Mouse (Mus musculus) kidney, adult 11 months (tissue): Measurements from ENCODE around the gene Ryk.
A peak's percentile ranks its signal among the peaks of the same experiment; 100 is the strongest.

Experiments
- DNase-seq: peaks from one replicate; pipeline ENCODE4 v3.0.0; 2022

The Ryk gene

GRCm38 (mm10) chr9:102859399-102859798 is 24.7 kb downstream of the Ryk start:
- no peak for DNase-seq

DNA sequence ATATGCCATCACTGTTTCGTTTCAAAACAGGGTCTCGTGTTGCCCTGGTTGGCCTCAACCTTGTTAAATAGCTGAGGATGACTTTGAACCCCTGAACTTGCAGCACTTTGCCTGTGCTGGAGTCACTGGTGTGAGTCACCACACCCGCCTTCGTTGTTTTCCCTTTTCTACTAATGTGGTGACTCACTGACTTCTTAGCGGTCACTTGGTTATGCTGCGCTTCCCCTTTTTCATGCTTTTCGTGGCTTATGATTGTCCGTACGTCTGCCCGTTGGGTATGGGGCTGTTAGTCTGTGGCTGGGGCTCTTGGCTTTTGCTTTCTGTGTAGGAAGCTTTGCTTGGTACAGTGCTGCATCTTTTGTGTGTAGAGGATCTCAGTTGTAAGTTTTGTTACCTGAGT is 25.2 kb downstream of the Ryk start:
- no peak for DNase-seq

GRCm38 (mm10) chr9:102860802-102861469 is 26.2 kb downstream of the Ryk start:
- no peak for DNase-seq

DNA sequence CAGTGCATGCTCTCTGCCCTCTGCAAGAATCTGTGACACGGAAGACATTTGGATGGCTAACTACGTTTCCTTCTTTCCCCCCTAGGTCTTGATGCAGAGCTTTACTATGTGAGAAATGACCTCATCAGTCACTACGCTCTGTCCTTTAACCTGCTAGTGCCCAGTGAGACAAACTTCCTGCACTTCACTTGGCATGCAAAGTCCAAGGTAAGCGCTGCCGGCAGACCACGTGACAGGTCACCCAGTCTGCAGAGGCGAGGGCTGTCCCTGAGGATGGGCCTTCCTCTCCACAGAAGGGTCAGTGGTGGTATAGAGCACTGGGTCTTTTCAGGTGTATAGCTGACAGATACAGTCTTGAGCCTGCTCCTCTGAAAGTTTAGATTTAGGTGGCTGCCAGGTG is 27.1 kb downstream of the Ryk start:
- peak; percentile 70 for DNase-seq

DNA sequence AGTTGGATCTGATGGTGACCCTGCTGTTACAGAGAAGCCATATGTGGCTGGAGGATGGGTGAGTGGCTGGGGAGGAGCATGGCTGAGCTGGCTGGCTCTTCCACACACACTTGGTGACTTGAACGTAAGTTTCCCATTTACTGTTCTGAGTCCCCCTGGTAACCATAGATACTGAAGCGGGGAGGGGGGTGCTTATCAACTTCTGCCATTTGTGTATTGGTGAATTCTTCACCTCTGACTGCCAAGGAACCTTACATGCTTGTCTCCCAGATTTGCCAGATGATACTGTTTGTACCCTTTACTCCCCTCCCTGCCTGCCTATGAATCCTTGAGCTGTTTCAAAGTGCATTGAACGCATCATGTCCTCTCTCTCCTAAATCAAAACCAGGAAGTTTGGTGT is 27.5 kb downstream of the Ryk start:
- no peak for DNase-seq

DNA sequence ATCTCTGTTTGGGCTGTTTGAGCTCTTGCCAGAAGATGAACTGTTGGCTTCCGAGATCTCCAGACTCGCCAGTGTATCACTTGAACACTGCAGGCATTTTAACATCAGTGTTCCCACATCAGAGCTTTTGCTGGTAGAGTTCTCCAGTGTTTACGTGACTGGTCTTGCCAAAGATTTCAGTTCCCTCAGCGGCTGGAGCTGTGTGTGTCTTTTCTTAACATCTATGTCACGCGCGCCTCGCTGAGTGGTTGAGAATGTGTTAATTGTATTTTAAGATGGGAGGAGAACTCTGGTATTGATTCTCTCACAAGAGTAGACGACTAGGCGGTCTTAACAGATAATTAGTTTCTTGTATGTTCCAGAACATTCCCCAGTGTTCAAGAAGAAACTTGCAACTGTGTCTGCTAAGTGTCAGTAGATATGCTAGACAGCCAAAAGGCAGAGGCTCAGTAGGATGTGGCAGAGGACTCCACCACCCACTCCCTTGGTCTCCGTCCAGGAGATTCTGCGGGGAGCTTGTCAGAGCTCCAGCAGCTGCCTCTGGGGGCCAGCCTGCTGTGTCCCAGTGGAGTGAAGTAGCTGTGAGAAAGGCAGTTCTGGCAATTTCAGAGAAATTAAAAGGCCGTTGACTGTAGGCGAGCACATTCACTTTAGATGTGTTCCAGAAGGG is 29.3 kb downstream of the Ryk start:
- no peak for DNase-seq

GRCm38 (mm10) chr9:102864931-102865330 is 30.2 kb downstream of the Ryk start:
- no peak for DNase-seq

- DNase-seq: no peak
Observed at GRCm38 (mm10) chr9:102865946-102866737, 31.4 kb downstream of the Ryk start.

GRCm38 (mm10) chr9:102866893-102867292 is 32.2 kb downstream of the Ryk start:
- DNase-seq: peak; percentile 50

DNA sequence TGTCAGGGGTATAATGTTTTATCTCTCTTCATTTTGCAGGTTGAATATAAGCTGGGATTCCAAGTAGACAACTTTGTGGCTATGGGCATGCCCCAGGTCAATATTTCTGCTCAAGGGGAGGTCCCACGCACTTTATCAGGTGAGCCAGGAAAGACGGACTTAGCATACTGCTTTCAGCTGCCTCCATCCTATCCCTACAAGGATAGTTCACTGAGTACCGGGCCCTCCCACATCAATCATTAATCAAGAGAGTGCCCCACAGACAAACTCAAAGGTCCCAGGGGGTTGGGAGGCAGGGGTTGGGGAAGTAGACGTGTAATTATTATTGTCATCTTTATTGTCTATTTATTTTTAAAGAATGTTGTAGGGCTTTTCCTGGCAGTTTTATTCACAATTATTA is 32.8 kb downstream of the Ryk start:
- peak; percentile 44 for DNase-seq

DNA sequence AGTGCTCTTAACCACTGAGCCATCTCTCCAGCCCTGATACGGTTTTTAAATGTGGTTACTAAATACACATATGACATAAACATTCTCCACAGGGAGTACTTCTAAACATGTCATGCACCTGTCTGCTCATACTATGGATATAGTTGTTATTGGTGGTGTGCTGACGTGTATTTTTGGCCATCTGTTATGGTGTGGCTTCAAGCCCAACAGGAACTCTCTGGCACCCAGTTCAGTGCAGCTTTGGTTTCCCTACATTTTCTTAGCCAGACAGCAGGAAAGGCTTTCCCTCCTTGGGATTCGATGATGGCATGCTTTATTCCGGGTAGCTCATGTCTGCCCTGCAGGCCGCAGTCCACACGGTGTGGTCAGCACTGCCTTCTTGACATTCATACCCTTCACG is 33.7 kb downstream of the Ryk start:
- DNase-seq: no peak

DNA sequence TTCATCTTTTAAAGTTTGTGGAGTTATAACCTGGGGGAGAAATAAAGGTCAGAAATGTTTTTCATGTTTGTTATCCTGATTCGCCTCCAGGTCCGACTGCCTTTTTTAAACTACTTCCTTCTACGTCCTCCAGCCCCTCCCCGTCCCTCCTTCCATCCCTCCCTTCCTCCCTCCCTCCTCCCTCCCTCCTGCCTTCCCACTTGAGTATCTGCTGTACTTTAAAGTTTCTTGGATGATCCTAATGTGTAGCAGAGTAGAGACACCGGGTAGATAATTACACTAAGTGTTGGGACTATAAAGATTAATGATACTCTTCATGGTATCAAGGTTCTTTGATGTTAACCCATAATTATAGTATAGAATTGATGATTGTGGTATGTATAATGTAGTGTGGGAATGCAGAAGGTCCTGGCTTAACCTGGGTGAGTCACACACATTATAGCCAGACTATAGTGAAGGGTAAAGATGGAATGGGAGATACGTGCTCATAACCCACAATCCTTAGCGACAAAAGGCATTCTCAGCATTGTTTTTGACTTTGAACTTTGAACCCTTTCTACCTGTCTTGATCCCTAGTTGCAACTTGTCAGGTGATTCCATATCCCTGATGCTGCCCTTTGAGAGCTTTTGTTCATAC is 41.5 kb downstream of the Ryk start:
- DNase-seq: no peak

DNA sequence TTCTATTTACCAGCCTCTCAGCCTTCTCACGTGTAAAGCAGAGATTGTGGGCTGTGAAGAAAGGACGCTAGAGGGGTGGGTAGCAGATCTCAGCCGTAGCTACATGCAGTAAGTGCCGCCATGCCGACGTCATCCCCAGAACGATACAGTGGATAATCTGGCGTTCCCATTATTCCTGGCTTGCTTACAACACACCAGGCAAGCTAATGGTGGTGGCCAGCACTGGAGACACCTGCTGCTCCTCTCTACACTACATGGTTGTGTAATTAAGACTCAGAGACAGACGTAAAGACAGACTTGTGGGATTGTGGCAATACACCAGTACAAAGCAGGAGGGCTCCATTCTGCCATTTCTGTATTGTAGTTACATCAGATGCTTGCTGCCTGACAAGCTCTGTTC is 43.2 kb downstream of the Ryk start:
- no peak for DNase-seq

DNA sequence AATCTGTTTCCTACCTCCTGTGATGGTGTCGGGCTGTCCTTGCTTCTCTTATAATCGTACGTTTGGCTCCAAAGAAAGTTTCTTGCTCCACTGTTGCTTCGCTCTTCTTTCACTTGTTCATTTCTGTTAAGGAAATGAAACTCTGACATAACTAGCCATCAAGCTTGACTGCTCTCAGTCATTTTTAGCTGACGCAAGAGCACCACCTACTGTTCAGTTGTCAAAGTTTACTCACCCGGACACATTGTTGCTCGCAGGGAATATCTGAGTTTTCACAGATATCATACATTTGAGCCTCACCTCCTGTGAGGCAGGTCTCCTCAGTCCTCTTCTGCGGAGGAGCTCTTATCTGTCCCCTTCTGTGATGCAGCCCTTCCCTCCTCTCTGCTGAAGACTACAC is 44.8 kb downstream of the Ryk start:
- peak; percentile 44 for DNase-seq

- no peak for DNase-seq
Observed at GRCm38 (mm10) chr9:102884703-102885102, 50.0 kb downstream of the Ryk start.

- DNase-seq: no peak
Observed at GRCm38 (mm10) chr9:102890166-102890565, 55.4 kb downstream of the Ryk start.

DNA sequence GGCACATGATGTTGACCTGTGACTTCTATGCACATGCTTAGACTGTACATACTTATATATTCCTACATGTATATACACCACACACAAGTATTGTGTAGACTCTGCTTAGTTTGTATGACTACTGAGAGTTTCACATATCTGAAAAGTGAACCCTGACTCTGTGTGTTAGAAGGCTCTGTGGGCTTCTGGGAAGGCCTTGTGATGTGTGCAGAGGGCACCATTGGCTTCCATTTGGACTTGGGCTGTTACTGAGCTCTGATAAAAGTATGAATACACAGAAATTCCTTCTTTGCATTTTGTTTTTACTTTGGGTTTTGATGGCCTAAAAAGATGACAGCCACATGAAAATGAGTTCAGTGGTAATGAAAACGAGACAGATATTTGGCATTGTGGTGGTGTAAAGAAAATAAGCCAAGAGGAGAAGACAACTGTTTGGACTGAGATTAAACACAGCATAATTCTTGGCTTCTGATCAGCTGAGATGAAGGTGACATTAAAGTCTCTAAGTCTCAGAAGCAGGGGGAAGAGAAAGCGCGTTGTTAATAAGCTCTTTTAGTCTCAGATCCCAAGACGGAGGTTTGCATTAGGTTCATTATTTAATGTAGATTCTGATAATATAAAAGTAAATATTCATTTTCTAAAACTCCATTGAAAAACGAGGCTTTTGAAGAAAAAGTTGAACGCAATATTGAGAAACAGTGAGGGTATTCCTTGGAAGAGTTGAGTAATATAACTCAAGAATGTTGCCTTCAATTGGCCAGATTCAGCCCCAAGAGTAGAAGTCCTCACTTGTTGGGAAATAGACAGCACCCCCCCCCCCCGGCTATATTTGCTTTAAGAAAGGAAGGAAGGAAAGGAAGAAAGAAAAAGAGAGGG is 58.0 kb downstream of the Ryk start:
- DNase-seq: no peak

DNA sequence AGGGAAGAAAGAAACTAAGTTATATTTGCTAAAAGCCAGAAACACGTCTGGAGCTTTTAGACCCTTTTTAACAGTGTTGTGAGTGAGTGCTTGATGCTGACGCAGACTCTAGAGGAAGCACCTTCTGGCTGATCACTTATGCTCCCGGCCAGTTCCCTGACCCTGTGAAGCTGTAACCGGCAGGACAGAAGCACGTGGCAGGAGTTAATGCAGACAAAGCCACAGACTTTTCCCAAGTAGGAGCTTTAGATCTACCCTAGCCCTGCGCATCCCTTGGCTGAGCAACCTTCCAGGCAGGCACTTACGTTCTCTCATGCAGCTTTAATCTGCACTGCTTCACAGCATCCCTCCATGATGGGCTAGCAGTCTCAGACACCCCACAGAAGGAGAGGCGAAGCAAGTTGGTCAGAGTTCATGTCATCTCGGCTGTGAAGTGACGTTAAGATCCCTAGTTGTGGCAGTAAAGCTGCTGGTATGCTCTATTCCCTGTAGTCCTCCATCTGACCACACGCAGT is 58.7 kb downstream of the Ryk start:
- no peak for DNase-seq

GRCm38 (mm10) chr9:102899916-102900315 is 65.2 kb downstream of the Ryk start:
- no peak for DNase-seq

DNA sequence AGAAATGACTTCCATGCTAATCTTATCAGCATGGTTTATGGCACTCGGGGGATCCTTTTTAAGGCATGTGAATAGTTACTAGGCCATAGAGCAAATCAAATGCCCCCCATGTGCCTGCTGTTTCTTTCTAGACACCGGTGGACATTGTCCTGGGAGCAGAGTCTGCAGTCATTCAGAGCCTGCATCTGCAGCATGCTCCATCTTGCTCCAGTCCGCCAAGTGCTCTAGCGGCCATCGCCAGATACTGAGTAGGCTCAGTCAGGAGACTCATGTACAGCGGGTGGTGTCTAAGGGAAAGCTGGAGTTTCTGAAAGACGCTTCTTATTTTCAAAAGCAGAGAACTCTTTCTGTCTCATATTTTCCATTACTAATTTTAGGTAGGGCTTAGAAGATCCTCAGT is 67.6 kb downstream of the Ryk start:
- DNase-seq: no peak

GRCm38 (mm10) chr9:102904952-102905351 is 70.2 kb downstream of the Ryk start:
- DNase-seq: no peak

GRCm38 (mm10) chr9:102906781-102907180 is 72.1 kb downstream of the Ryk start:
- DNase-seq: no peak
